Mouse (Mus musculus) heart, embryonic 12.5 days (tissue): ENCODE data around the gene Eef2. TPM values are rescaled to one million over a fixed set of nuclear protein-coding genes. Genes with fewer than 3 reads are reported as not detected.

ENCODE experiments used
- ATAC-seq: fragments of 200-750 bp; cut with Nextera tagmentation; 2 replicates; pipeline ENCODE4 v1.8.0; 2017; ENCODE audit warnings: moderate TSS enrichment, moderate library complexity; ENCODE audit not compliant: insufficient number of reproducible peaks, low FRiP score
- H3K27ac ChIP-seq: fragments of 300-500 bp; sonication (generic); 2 replicates; pipeline ENCODE4 v1.5.1; 2016; ENCODE audit warnings: mild to moderate bottlenecking, moderate library complexity; ENCODE audit not compliant: poor library complexity, severe bottlenecking
- H3K27me3 ChIP-seq: fragments of 300-500 bp; sonication (generic); replicated peaks from 2 replicates; pipeline ENCODE4 v1.6.1; 2016; ENCODE audit warnings: mild to moderate bottlenecking, moderate library complexity
- H3K36me3 ChIP-seq: fragments of 300-500 bp; sonication (generic); 2 replicates; pipeline ENCODE4 v1.6.1; 2016; ENCODE audit warnings: mild to moderate bottlenecking, moderate library complexity
- H3K4me1 ChIP-seq: fragments of 300-500 bp; sonication (generic); replicated peaks from 2 replicates; pipeline ENCODE4 v1.6.1; 2016; ENCODE audit warnings: mild to moderate bottlenecking
- H3K4me2 ChIP-seq: fragments of 300-500 bp; sonication (generic); 2 replicates; pipeline ENCODE4 v1.6.1; 2016; ENCODE audit warnings: mild to moderate bottlenecking, moderate library complexity
- H3K4me3 ChIP-seq: fragments of 300-500 bp; sonication (generic); 2 replicates; pipeline ENCODE4 v1.5.1; 2016; ENCODE audit warnings: mild to moderate bottlenecking
- H3K9ac ChIP-seq: fragments of 300-500 bp; sonication (generic); 2 replicates; pipeline ENCODE4 v1.6.1; 2016; ENCODE audit warnings: mild to moderate bottlenecking, moderate library complexity
- H3K9me3 ChIP-seq: fragments of 300-500 bp; sonication (generic); replicated peaks from 2 replicates; pipeline ENCODE4 v1.6.1; 2016; ENCODE audit warnings: mild to moderate bottlenecking, moderate library complexity
- WGBS: fragments of 180-500 bp; shearing (Covaris S2); methylation state at CpG from one replicate; pipeline ENCODE4 v1.1.7; 2016; 5-methylcytosine and 5-hydroxymethylcytosine counted together
- polyA plus RNA-seq: library from polyadenylated mRNA; unstranded; fragments of >200 nt; fragmentation: Nextera tagmentation; extraction: Ambion mirVana; gene quantifications from 2 replicates; pipeline ENCODE4 v1.2.1, GENCODE M21; 2016

Gene Eef2
- polyA plus RNA-seq, 1 experiment from 2014 or later: 408 TPM

GRCm38 (mm10) chr10:81140005-81140404 lies 36.4 kb upstream of the Eef2 start:
- Histone ChIP-seq H3K4me2 (peak overlapping the region; percentile 98), H3K9me3 (no peaks in the 10 kb centered on the region), H3K36me3 (peaks cover 24% of the 10 kb centered on the region), H3K4me1 (peaks cover 64% of the 10 kb centered on the region), H3K27ac (peak overlapping the region; percentile 40), H3K9ac (peak overlapping the region; percentile 81), H3K27me3 (no peaks in the 10 kb centered on the region), H3K4me3 (peak overlapping the region; percentile 74)
- WGBS: 59% methylated on average over 8 of the region's 8 CpGs
- ATAC-seq: no peak

GRCm38 (mm10) chr10:81140717-81141454 lies 35.5 kb upstream of the Eef2 start:
- Histone ChIP-seq H3K9me3 (no peaks in the 10 kb centered on the region), H3K4me2 (peak overlapping the region; percentile 98), H3K4me3 (peak overlapping the region; percentile 74), H3K36me3 (peaks cover 33% of the 10 kb centered on the region), H3K9ac (peak overlapping the region; percentile 81), H3K27me3 (no peaks in the 10 kb centered on the region), H3K27ac (peak overlapping the region; percentile 40), H3K4me1 (peaks cover 64% of the 10 kb centered on the region)
- 58% methylated on average over 10 of the region's 10 CpGs for WGBS
- no peak for ATAC-seq

GRCm38 (mm10) chr10:81141455-81142210 lies 34.8 kb upstream of the Eef2 start:
- Histone ChIP-seq H3K36me3 (peaks cover 41% of the 10 kb centered on the region), H3K27me3 (no peaks in the 10 kb centered on the region), H3K4me2 (peak overlapping the region; percentile 98), H3K27ac (peak overlapping the region; percentile 40; the same call in 1 of the 2 replicates), H3K4me1 (peaks cover 72% of the 10 kb centered on the region), H3K4me3 (peak overlapping the region; percentile 74; the same call in 1 of the 2 replicates), H3K9me3 (no peaks in the 10 kb centered on the region), H3K9ac (peak overlapping the region; percentile 81)
- ATAC-seq: no peak
- WGBS: 79% methylated on average over 7 of the region's 7 CpGs

GRCm38 (mm10) chr10:81142551-81142981 lies 33.9 kb upstream of the Eef2 start:
- Histone ChIP-seq H3K4me2 (peak overlapping the region; percentile 20; the same call in 1 of the 2 replicates), H3K27ac (peak overlapping the region; percentile 39), H3K36me3 (peaks cover 50% of the 10 kb centered on the region), H3K4me3 (no peak overlapping the region), H3K9ac (peak overlapping the region; percentile 34), H3K4me1 (peaks cover 73% of the 10 kb centered on the region), H3K9me3 (no peaks in the 10 kb centered on the region), H3K27me3 (no peaks in the 10 kb centered on the region)
- no peak for ATAC-seq
- WGBS: 70% methylated on average over 5 of the region's 5 CpGs

- Histone ChIP-seq H3K4me1 (peaks cover 72% of the 10 kb centered on the region), H3K9ac (peak overlapping the region; percentile 34; the same call in 1 of the 2 replicates), H3K36me3 (peaks cover 56% of the 10 kb centered on the region), H3K4me2 (no peak overlapping the region), H3K4me3 (no peak overlapping the region), H3K9me3 (no peaks in the 10 kb centered on the region), H3K27ac (peak overlapping the region; percentile 39; the same call in 1 of the 2 replicates), H3K27me3 (no peaks in the 10 kb centered on the region)
- no peak for ATAC-seq
- 95% methylated on average over 7 of the region's 7 CpGs for WGBS
These were observed 33.2 kb upstream of the Eef2 start for GRCm38 (mm10) chr10:81143157-81143633.

- no peak overlapping the region for H3K27ac ChIP-seq
- no peaks in the 10 kb centered on the region for H3K27me3 ChIP-seq
- peaks cover 65% of the 10 kb centered on the region for H3K4me1 ChIP-seq
- no peak overlapping the region for H3K4me3 ChIP-seq
- no peaks in the 10 kb centered on the region for H3K9me3 ChIP-seq
- H3K9ac ChIP-seq: no peak overlapping the region
- H3K4me2 ChIP-seq: no peak overlapping the region
- ATAC-seq: no peak
- WGBS: 95% methylated on average over 52 of the region's 52 CpGs
- peaks cover 64% of the 10 kb centered on the region for H3K36me3 ChIP-seq
These were observed 32.5 kb upstream of the Eef2 start for GRCm38 (mm10) chr10:81143845-81144437.

- Histone ChIP-seq H3K9ac (no peak overlapping the region), H3K9me3 (no peaks in the 10 kb centered on the region), H3K4me3 (no peak overlapping the region), H3K4me1 (peaks cover 59% of the 10 kb centered on the region), H3K27me3 (no peaks in the 10 kb centered on the region), H3K36me3 (peaks cover 71% of the 10 kb centered on the region), H3K27ac (no peak overlapping the region), H3K4me2 (no peak overlapping the region)
- no peak for ATAC-seq
- WGBS: 91% methylated on average over 27 of the region's 27 CpGs
These were observed 31.8 kb upstream of the Eef2 start for GRCm38 (mm10) chr10:81144667-81145066.

GRCm38 (mm10) chr10:81145307-81145706 lies 31.1 kb upstream of the Eef2 start:
- H3K4me1 ChIP-seq: peaks cover 58% of the 10 kb centered on the region
- H3K36me3 ChIP-seq: peaks cover 78% of the 10 kb centered on the region
- 90% methylated on average over 6 of the region's 6 CpGs for WGBS
- no peak overlapping the region for H3K4me2 ChIP-seq
- peak overlapping the region; percentile 6; the same call in 1 of the 2 replicates for H3K9ac ChIP-seq
- H3K4me3 ChIP-seq: no peak overlapping the region
- no peak for ATAC-seq
- no peaks in the 10 kb centered on the region for H3K27me3 ChIP-seq
- no peaks in the 10 kb centered on the region for H3K9me3 ChIP-seq
- no peak overlapping the region for H3K27ac ChIP-seq

- peaks cover 53% of the 10 kb centered on the region for H3K4me1 ChIP-seq
These were observed 30.7 kb upstream of the Eef2 start for GRCm38 (mm10) chr10:81145778-81146177.

GRCm38 (mm10) chr10:81146296-81146695 lies 30.1 kb upstream of the Eef2 start:
- H3K9me3 ChIP-seq: no peaks in the 10 kb centered on the region
- ATAC-seq: no peak
- peaks cover 81% of the 10 kb centered on the region for H3K36me3 ChIP-seq
- no peaks in the 10 kb centered on the region for H3K27me3 ChIP-seq
- WGBS: 85% methylated on average over 4 of the region's 4 CpGs
- 0 out of 2 replicates have a peak overlapping the region, but pooled peaks have one; percentile 3 for H3K4me2 ChIP-seq
- H3K27ac ChIP-seq: no peak overlapping the region
- no peak overlapping the region for H3K9ac ChIP-seq
- no peak overlapping the region for H3K4me3 ChIP-seq
- H3K4me1 ChIP-seq: peaks cover 48% of the 10 kb centered on the region

More at GRCm38 (mm10) chr10:81145778-81146177, 30.7 kb upstream of the Eef2 start:
- Histone ChIP-seq H3K36me3 (peaks cover 81% of the 10 kb centered on the region), H3K27me3 (no peaks in the 10 kb centered on the region), H3K9me3 (no peaks in the 10 kb centered on the region), H3K27ac (no peak overlapping the region), H3K4me3 (no peak overlapping the region), H3K9ac (no peak overlapping the region), H3K4me2 (no peak overlapping the region)
- ATAC-seq: no peak
- WGBS: 84% methylated on average over 7 of the region's 7 CpGs

- no peaks in the 10 kb centered on the region for H3K9me3 ChIP-seq
- no peak overlapping the region for H3K27ac ChIP-seq
- no peak for ATAC-seq
- no peaks in the 10 kb centered on the region for H3K27me3 ChIP-seq
- H3K36me3 ChIP-seq: peaks cover 86% of the 10 kb centered on the region
- H3K4me3 ChIP-seq: no peak overlapping the region
- WGBS: 68% methylated on average over 6 of the region's 6 CpGs
- H3K9ac ChIP-seq: no peak overlapping the region
- H3K4me1 ChIP-seq: peaks cover 34% of the 10 kb centered on the region
- H3K4me2 ChIP-seq: no peak overlapping the region
These were observed 25.2 kb upstream of the Eef2 start for GRCm38 (mm10) chr10:81151261-81151660.
